Mouse (Mus musculus) gastrocnemius, postnatal 36 days (tissue): ENCODE measurements around the gene Mfsd2a. TPM values are rescaled to one million over a fixed set of nuclear protein-coding genes. Genes with fewer than 3 reads are reported as not detected.

ENCODE experiments used
- DNase-seq, 2 experiments: peaks; one replicate each; pipeline ENCODE4 v3.0.0; 2022
- intact Hi-C: fragments of 180-260 bp; cut with DNase I; formaldehyde crosslinking; loops from one replicate; pipeline ENCODE4 v1.15.1; 2025
- total RNA-seq, 2 experiments: library from RNA; stranded (reverse); gene quantifications; 2 replicates each; pipeline ENCODE4 v1.2.3; 2021

Mfsd2a gene
- total RNA-seq, 2 experiments from 2014 or later = 0.13 to 0.39 TPM

GRCm38 (mm10) chr4:122939048-122939796 is 21.8 kb downstream of the Mfsd2a start:
- intact Hi-C loops = no loop called here
- DNase-seq = no peak

GRCm38 (mm10) chr4:122937489-122937888 is 23.5 kb downstream of the Mfsd2a start:
- intact Hi-C loops = no loop called here
- DNase-seq = peak in 1 of 2 experiments; percentile 34

- intact Hi-C loops = no loop called here
- DNase-seq = no peak
Measured at GRCm38 (mm10) chr4:122935466-122936099, 25.4 kb downstream of the Mfsd2a start.

GRCm38 (mm10) chr4:122933857-122934256 is 27.1 kb downstream of the Mfsd2a start:
- intact Hi-C loops = no loop called here
- no peak for DNase-seq

- intact Hi-C loops = no loop called here
- DNase-seq = no peak
Measured at GRCm38 (mm10) chr4:122933051-122933591, 27.9 kb downstream of the Mfsd2a start.

GRCm38 (mm10) chr4:122932239-122932978 is 28.6 kb downstream of the Mfsd2a start:
- intact Hi-C loops = no loop called here
- no peak for DNase-seq

- no peak for DNase-seq
- intact Hi-C loops = no loop called here
Measured at GRCm38 (mm10) chr4:122930939-122931590, 29.9 kb downstream of the Mfsd2a start.

- DNase-seq = peak in 1 of 2 experiments; percentile 19
- intact Hi-C loops = no loop called here
Measured at GRCm38 (mm10) chr4:122923392-122924344, 37.3 kb downstream of the Mfsd2a start.

GRCm38 (mm10) chr4:122922841-122923240 is 38.1 kb downstream of the Mfsd2a start:
- no peak for DNase-seq
- intact Hi-C loops = no loop called here

GRCm38 (mm10) chr4:122915985-122916384 is 45.0 kb downstream of the Mfsd2a start:
- intact Hi-C loops = no loop called here
- DNase-seq = no peak

GRCm38 (mm10) chr4:122914186-122914585 is 46.8 kb downstream of the Mfsd2a start:
- intact Hi-C loops = no loop called here
- no peak for DNase-seq

- intact Hi-C loops = no loop called here
- DNase-seq = no peak
Measured at GRCm38 (mm10) chr4:122912613-122913012, 48.4 kb downstream of the Mfsd2a start.

- no peak for DNase-seq
- intact Hi-C loops = loop anchor here (1.0 kb wide), 1 partner anchor 75 kb away; no protein-coding TSS in a partner anchor
Measured at GRCm38 (mm10) chr4:122910577-122910976, 50.4 kb downstream of the Mfsd2a start.

- intact Hi-C loops = loop anchor here (1.0 kb wide), 1 partner anchor 76 kb away; no protein-coding TSS in a partner anchor
- DNase-seq = no peak
Measured at GRCm38 (mm10) chr4:122909572-122910189, 51.3 kb downstream of the Mfsd2a start.

GRCm38 (mm10) chr4:122905359-122905758 is 55.6 kb downstream of the Mfsd2a start:
- intact Hi-C loops = no loop called here
- no peak for DNase-seq

GRCm38 (mm10) chr4:122903709-122904108 is 57.3 kb downstream of the Mfsd2a start:
- DNase-seq = no peak
- intact Hi-C loops = no loop called here

- intact Hi-C loops = no loop called here
- no peak for DNase-seq
Measured at GRCm38 (mm10) chr4:122902156-122902555, 58.8 kb downstream of the Mfsd2a start.

GRCm38 (mm10) chr4:122898313-122898712 is 62.7 kb downstream of the Mfsd2a start:
- intact Hi-C loops = loop anchor here (5.0 kb wide), 2 partner anchors 84 to 184 kb away; no protein-coding TSS in a partner anchor
- DNase-seq = peak in 1 of 2 experiments; percentile 32

- intact Hi-C loops = loop anchor here (5.0 kb wide), 2 partner anchors 85 to 185 kb away; no protein-coding TSS in a partner anchor
- DNase-seq = no peak
Measured at GRCm38 (mm10) chr4:122897750-122898149, 63.2 kb downstream of the Mfsd2a start.
